Mouse (Mus musculus) lung, postnatal 0 days (tissue): ENCODE data around the gene Gjb5. TPM values are rescaled to one million over a fixed set of nuclear protein-coding genes. Genes with fewer than 3 reads are reported as not detected.

Source experiments
- ATAC-seq: fragments of 200-750 bp; cut with Nextera tagmentation; 2 replicates; pipeline ENCODE4 v1.8.0; 2017; ENCODE audit warnings: moderate library complexity
- DNase-seq: peaks from one replicate; pipeline ENCODE4 v3.0.0-alpha.2; 2016; ENCODE audit warnings: low spot score
- H3K27ac ChIP-seq: fragments of 300-500 bp; sonication (generic); 2 replicates; pipeline ENCODE4 v1.5.1; 2014; ENCODE audit warnings: antibody characterized with exemption, mild to moderate bottlenecking, low read length, mixed read lengths
- H3K27me3 ChIP-seq: fragments of 300-500 bp; sonication (generic); replicated peaks from 2 replicates; pipeline ENCODE4 v1.6.1; 2014; ENCODE audit warnings: low read length, mixed read lengths; ENCODE audit not compliant: insufficient read depth
- H3K36me3 ChIP-seq: fragments of 300-500 bp; sonication (generic); 2 replicates; pipeline ENCODE4 v1.6.1; 2014; ENCODE audit warnings: low read length, mixed read lengths; ENCODE audit not compliant: insufficient read depth
- H3K4me1 ChIP-seq: fragments of 300-500 bp; sonication (generic); 2 replicates; pipeline ENCODE4 v1.6.1; 2014; ENCODE audit warnings: antibody characterized with exemption, low read depth, low read length, mixed read lengths; ENCODE audit not compliant: insufficient read depth
- H3K4me2 ChIP-seq: fragments of 300-500 bp; sonication (generic); replicated peaks from 2 replicates; pipeline ENCODE4 v1.6.1; 2014; ENCODE audit warnings: low read depth, mild to moderate bottlenecking, low read length, moderate library complexity, mixed read lengths
- H3K4me3 ChIP-seq: fragments of 300-500 bp; sonication (generic); 2 replicates; pipeline ENCODE4 v1.5.1; 2014; ENCODE audit warnings: low read depth, low read length
- H3K9ac ChIP-seq: fragments of 300-500 bp; sonication (generic); replicated peaks from 2 replicates; pipeline ENCODE4 v1.6.1; 2014; ENCODE audit warnings: low read depth, mild to moderate bottlenecking
- H3K9me3 ChIP-seq: fragments of 300-500 bp; sonication (generic); 2 replicates; pipeline ENCODE4 v1.6.1; 2016; ENCODE audit warnings: low read length, mixed read lengths
- CTCF ChIP-seq: IDR thresholded peaks from 2 replicates; pipeline ENCODE4 v1.5.1; 2016; ENCODE audit warnings: antibody characterized with exemption, mild to moderate bottlenecking
- EP300 ChIP-seq: IDR thresholded peaks from 2 replicates; pipeline ENCODE4 v1.6.1; 2016; ENCODE audit warnings: antibody characterized with exemption, mild to moderate bottlenecking, control low read depth
- WGBS: fragments of 180-500 bp; shearing (Covaris S2); extraction: QIAGEN DNeasy Blood & Tissue Kit; methylation state at CpG from one replicate; pipeline ENCODE4 v1.1.7; 2014; 5-methylcytosine and 5-hydroxymethylcytosine counted together
- polyA plus RNA-seq: library from polyadenylated mRNA; unstranded; fragments of >200 nt; fragmentation: Nextera tagmentation; extraction: Ambion mirVana; gene quantifications from 2 replicates; pipeline ENCODE4 v1.2.1, GENCODE M21; 2015

The Gjb5 gene
- polyA plus RNA-seq, 1 experiment from 2014 or later = 1.9 TPM

- WGBS = 22% methylated on average over 15 of the region's 15 CpGs
- ATAC-seq (no peak), DNase-seq (no peak)
- Histone ChIP-seq H3K36me3 (no peaks in the 10 kb centered on the region), H3K9ac (no peak overlapping the region), H3K27me3 (no peaks in the 10 kb centered on the region), H3K4me2 (no peak overlapping the region), H3K4me1 (peaks cover 4% of the 10 kb centered on the region; the same call in 1 of the 2 replicates), H3K27ac (no peak overlapping the region), H3K9me3 (no peaks in the 10 kb centered on the region), H3K4me3 (no peak overlapping the region)
- no peak for TF ChIP-seq EP300
- no peak for TF ChIP-seq CTCF
Observed at GRCm38 (mm10) chr4:127354506-127355485, 3.2 kb downstream of the Gjb5 start.

DNA sequence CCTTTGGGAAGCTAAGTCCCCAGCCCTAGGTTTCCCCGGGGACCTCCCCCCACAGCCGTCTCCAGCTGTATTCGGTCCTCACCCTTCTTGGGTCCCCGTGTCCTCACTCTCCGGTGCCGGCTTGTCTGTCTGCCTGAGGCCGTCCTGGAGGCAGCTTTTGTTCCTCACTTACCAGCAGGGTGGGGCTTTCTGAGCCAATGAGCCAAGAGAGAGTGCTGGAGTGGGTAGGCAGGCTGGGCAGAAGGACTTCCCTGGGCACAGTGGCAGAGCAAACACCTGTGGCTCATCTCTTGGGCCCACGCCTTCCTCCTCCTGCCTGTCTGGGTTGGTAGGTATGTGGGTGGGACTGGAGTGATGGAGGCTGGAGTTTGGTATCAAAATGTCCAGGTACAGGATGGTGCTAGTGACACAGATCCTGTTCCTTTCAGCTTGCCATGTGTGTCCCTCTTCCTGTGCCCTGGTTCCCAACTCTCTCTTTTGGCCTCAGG, 4.0 kb downstream of the Gjb5 start, which contains the start of gene Gjb4:
TSS of gene Gjb4 (minus strand) at position 131 of the 488 bp plus-strand sequence.
- TF ChIP-seq EP300 = no peak
- no peak for TF ChIP-seq CTCF
- Histone ChIP-seq H3K4me1 (peaks cover 4% of the 10 kb centered on the region; the same call in 1 of the 2 replicates), H3K4me3 (no peak within 1 kb of the TSS), H3K36me3 (no peaks in the 10 kb centered on the region), H3K4me2 (no peak within 1 kb of the TSS), H3K9me3 (no peaks in the 10 kb centered on the region), H3K9ac (no peak within 1 kb of the TSS), H3K27me3 (no peaks in the 10 kb centered on the region), H3K27ac (no peak within 1 kb of the TSS)
- ATAC-seq (peak; percentile 30; the same call in 1 of the 2 replicates), DNase-seq (no peak)
- 29% methylated on average over 8 of the region's 8 CpGs for WGBS

- Histone ChIP-seq H3K4me1 (peaks cover 4% of the 10 kb centered on the region; the same call in 1 of the 2 replicates), H3K27ac (no peak overlapping the region), H3K9ac (no peak overlapping the region), H3K4me2 (no peak overlapping the region), H3K9me3 (no peaks in the 10 kb centered on the region), H3K4me3 (no peak overlapping the region), H3K36me3 (no peaks in the 10 kb centered on the region), H3K27me3 (no peaks in the 10 kb centered on the region)
- TF ChIP-seq CTCF (no peak), EP300 (no peak)
- DNase-seq (no peak), ATAC-seq (no peak)
- WGBS = 41% methylated on average over 1 of the region's 1 CpGs
Observed at GRCm38 (mm10) chr4:127352594-127352993, 5.4 kb downstream of the Gjb5 start.

GRCm38 (mm10) chr4:127349560-127350300, 8.3 kb downstream of the Gjb5 start:
- Histone ChIP-seq H3K9ac (no peak overlapping the region), H3K9me3 (no peaks in the 10 kb centered on the region), H3K4me3 (no peak overlapping the region), H3K4me2 (no peak overlapping the region), H3K4me1 (peaks cover 4% of the 10 kb centered on the region; the same call in 1 of the 2 replicates), H3K27ac (no peak overlapping the region), H3K36me3 (no peaks in the 10 kb centered on the region), H3K27me3 (no peaks in the 10 kb centered on the region)
- TF ChIP-seq CTCF = no peak
- no peak for TF ChIP-seq EP300
- DNase-seq (no peak), ATAC-seq (no peak)
- WGBS = 36% methylated on average over 4 of the region's 4 CpGs

DNA sequence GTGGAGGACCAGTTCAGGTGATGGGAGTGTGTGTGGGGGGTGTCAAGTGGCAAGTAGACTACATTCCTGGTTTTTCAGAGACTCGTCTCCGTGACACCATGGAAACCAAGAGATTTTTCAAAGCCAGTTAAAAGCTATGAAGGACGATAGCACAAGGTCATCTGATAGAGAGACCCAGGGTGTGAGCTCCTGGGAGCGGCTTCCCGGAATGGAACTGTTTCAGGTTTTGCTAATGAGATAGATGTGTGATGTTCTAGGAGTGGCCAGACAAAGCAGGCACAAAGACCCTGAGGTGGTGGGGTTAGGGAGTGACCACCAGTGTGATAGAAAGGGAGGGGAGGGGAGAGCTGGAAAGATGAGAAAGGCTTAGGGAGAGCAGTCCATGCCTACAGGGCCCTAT, 13.0 kb downstream of the Gjb5 start:
- no peaks in the 10 kb centered on the region for H3K4me1 ChIP-seq
- H3K27ac ChIP-seq = no peak overlapping the region
- no peak overlapping the region for H3K9ac ChIP-seq
- WGBS = 57% methylated on average over 5 of the region's 5 CpGs
- no peak overlapping the region for H3K4me2 ChIP-seq
- TF ChIP-seq CTCF = no peak
- no peak overlapping the region for H3K4me3 ChIP-seq
- DNase-seq (no peak), ATAC-seq (no peak)
- no peaks in the 10 kb centered on the region for H3K36me3 ChIP-seq
- no peaks in the 10 kb centered on the region for H3K27me3 ChIP-seq
- H3K9me3 ChIP-seq = no peaks in the 10 kb centered on the region

GRCm38 (mm10) chr4:127341372-127341771, 16.6 kb downstream of the Gjb5 start:
- H3K4me2 ChIP-seq = no peak overlapping the region
- no peak for ATAC-seq
- H3K4me1 ChIP-seq = no peaks in the 10 kb centered on the region

More at GRCm38 (mm10) chr4:127341372-127341771, 16.6 kb downstream of the Gjb5 start:
- TF ChIP-seq CTCF = no peak
- TF ChIP-seq EP300 = no peak
- WGBS = 43% methylated on average over 6 of the region's 6 CpGs
- Histone ChIP-seq H3K4me3 (no peak overlapping the region), H3K9ac (no peak overlapping the region), H3K27ac (no peak overlapping the region), H3K9me3 (no peaks in the 10 kb centered on the region), H3K27me3 (no peaks in the 10 kb centered on the region), H3K36me3 (no peaks in the 10 kb centered on the region)
- DNase-seq = no peak
